Mouse (Mus musculus): ENCODE measurements around the gene Anp32a.

- peak; percentile 51 for TF ChIP-seq CTCF (IDR thresholded peaks at IDR 0.05)
- TF ChIP-seq EP300 (IDR thresholded peaks at IDR 0.05): no peak
Measured at GRCm38 (mm10) chr9:62334298-62334825, 6.7 kb upstream of the Anp32a start.

Data from lung, postnatal 0 days (tissue).